Mouse (Mus musculus): ENCODE data around the gene Sncb. TPM values are rescaled to one million over a fixed set of nuclear protein-coding genes. Genes with fewer than 3 reads are reported as not detected.

Sncb gene
- polyA plus RNA-seq, 1 experiment, result 0.08 TPM

DNA sequence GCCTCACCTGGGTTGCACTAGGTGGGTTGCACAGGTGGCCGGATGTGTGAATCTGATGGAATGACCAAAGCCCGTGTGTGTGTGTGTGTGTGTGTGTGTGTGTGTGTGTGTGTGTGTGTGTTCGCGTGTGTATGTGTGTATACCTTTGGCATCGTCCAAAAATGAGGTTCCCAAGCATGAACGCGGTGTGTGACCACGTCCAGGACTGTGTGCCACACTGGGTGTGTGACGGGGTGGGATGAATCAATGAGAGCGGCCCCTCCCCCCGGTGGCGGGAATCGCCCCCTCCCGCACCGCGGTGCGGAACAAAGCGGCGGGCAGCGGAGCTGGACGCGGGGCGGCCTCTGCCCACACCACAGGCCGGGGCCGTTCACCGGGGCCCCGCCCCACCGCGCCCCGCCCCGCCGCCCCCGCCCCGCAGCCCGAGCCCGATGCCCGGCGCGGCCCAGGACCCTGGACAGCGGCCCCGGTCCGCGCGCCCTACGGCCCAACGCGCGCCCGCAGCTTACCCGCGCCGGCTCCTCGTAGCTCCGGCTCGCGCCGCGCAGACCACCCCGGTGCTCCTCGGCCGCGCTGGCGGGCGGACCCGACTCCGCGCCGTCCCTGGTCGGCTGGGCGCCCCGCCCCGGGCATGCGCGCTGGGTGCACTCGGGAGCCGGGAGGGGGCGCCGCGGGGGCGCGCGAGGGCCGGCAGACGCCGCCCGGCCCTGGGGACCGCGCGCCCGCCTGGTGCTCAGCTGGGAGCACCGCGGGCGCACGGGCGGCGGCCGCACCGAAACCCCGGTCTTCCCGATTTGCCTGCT, 17.1 kb downstream of the Sncb start:
- no peak for DNase-seq (ENCODE audit: low spot score)

DNA sequence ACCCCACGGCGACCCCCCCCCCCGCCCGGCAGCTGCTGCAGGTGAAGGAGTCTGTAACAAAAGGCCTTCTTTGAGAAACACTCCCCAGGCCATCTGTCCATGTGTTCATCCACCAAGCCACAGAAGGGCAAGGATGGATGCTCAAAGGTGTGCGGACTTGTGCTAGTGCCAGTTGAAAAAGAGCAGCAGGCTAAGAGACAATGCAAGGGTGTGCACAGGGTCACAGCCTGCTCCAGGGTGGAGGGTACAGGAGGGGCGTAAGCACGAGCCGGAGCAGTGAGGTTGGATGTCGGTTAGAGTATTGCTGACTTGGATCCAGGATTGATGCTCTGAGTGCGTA, 17.7 kb downstream of the Sncb start:
- DNase-seq (ENCODE audit: low spot score), result no peak

DNA sequence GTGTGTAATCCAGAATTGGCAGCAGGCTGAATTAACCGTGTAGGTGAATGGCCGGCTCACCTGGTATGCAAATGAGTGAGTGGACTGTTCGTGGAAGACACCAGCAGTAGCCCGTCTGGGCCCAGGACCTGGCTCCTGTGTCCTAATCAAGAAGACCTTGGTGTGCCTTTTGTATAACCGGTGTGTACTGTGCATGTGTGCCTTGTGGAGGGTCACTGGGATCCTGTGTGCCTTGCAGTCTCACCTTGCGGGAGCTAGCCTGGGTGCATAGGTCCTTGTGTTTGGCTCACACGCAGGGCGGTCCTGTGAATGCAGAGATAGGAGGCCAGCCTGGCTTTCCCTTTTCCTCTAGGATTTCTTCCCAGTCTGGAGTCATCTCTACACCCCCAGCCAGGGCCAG, 18.2 kb downstream of the Sncb start:
- DNase-seq (ENCODE audit: low spot score), result no peak

DNA sequence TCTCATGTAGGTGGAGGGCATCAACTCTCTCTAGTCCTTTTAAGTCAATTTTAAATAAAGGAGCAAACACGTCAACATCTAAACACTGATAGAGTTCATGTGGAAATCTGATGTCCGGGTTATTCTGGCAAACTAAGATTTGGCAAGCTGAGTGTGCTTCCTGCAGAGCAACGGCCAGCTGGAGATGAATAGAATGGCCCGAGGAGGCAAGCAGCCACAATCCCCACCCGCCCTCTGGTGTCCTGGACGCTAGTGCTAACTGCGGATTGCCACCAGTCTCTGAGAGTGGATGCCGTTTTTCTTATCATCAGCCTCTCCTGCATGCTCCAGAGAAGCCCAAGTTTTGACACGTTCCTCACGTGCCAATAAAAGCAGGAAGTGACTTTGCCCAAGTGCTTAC, 19.5 kb downstream of the Sncb start:
- DNase-seq (ENCODE audit: low spot score), result no peak

DNA sequence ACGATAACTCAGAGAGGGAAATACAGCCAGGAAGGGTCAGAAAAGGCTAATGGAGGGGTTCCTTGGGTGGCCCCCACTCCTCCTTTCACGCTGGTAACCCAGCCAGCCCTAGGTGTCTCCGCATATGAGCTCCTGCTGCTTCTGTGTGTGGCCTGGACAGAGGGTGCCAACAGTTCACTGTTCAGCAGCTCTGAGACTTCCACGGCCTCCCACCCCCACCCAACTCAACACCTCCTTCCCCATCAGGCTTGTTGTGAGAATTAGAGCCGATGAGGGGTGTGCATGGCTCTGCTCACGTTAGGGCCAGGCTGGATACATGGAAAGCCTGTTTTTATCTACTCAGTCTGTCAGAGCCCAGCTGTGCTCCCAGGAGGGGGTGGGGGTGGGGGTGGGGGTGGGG, 20.3 kb downstream of the Sncb start:
- DNase-seq (ENCODE audit: low spot score), result no peak

DNA sequence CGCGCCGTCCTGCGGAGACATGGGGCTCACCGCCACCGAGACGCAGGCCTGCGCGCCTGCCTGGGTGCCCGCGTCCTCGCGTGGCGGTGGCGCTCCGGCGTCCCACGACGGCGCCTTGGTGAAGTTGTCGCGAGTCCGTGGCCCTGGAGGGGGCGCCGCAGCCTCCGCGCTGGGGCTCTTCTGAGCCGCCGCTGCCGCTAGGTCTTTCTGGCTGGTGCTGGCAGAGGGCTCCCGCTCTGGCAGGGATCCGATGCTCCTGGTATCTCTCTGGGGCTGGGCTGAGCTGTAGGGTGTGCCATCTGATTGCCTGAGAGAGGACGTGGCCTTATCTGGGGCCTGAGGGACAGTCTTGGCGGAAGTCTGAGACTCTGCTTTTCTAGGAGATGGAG, 28.2 kb downstream of the Sncb start:
- DNase-seq (ENCODE audit: low spot score), result no peak

DNA sequence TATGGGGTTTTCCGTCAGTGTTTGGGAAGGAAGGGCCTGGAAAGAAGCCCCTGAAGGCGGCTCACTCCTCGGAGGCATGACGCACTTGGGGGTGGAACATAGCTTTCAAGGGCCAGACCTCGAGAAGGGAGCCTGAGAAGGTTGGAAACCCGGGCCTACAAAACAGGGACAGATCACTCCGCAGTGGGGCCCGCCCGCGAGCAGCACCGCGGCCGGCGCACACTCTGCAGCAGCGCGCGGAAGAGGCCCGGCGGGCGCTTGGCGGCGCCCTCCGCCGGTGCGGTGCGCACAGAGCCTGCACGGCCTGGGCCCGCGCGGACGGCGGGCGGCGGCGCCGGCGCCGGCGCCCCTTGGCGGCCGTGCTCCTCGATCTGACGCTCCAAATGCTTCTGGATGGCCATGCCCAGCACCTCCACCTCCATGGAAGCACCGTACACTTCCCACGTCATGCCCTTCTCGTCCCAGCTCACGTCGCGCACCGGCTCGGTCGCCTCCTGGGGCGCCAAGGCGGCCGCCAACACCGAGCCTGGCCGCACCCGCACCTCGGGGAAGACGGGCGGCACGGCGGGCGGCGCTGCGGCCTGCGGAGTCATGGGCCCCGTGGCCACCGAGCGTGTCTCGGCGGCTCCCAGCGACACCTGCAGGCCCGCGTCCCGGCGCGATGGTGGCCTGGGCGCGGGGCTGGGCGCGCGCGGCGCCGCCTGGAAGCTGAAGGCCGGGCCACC, 28.7 kb downstream of the Sncb start:
- no peak for DNase-seq (ENCODE audit: low spot score)

DNA sequence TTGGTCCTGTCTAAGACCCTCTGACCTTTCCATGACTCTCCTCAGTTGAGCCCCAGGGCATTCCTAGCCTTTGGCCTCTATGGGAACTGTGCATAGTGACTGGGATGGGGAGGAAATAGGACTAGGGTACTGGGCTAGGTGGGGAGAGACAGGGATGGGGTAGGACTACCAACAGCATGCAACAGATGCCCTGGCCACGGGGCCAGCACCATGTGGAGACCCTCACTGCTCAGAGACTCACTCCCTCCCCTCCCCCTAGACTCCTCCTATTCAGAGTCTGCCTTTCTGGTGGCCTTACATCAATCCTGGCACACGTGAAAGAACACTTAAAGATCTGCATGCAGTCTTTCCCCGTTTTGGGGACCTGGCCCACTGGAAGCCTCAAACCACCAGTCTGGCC, 29.5 kb downstream of the Sncb start:
- DNase-seq (ENCODE audit: low spot score), result no peak

DNA sequence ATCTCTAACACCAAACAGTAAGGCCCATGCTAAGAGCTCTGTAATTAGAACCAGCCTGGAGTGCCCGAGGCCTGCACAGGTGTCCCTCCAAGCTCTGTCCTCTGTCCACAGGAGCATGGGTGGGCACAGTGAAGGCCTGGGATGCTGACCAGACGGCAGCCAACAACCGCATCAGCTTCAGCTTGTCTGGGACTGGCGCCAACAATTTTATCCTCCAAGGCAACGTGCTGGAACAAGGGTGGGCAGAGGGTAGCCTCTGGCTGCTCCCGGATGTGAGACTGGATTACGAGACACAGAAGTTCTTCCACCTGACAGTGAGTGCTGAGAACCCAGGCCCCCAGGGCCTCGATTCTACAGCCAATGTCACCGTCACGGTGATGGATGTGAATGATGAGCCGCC, 40.3 kb downstream of the Sncb start:
- no peak for DNase-seq (ENCODE audit: low spot score)

DNA sequence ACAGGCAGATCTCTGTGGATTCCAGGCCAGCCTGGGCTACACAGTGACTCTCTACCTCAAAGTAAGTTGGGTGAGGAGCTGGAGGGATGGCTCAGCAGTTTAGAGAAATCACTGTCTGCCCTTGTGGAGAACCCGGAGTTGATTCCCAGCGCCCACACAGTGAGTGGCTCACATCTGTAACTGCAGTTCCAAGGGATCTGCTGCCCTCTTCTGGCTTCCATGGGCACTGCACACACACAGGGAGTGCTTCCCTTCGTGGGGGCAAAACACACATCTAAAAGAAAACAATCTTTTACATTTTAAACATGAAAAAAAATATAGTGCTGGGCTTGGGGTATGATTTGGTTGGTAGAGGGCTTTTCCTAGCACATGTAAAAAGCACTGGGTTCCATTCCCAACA, 43.3 kb downstream of the Sncb start:
- DNase-seq (ENCODE audit: low spot score), result no peak

DNA sequence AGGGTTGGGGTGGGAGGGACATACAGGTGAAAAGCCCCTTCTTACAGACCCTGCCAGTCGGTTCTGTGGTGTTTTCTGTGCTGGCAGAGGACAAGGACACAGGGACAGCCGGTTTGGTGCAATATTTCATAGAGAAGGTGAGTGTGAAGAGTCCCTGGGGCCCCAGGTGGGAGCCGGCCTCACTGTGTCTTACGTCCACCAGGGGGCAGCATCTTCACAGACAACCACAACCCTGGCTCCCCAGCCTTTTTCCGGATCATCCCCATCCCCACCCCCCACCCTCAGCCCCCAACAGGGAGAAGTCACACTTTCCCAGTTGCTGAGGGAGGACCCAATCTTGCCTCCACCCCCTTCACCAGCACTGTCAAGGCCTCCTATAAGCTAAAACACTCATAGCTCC, 49.5 kb downstream of the Sncb start:
- no peak for DNase-seq (ENCODE audit: low spot score)

DNA sequence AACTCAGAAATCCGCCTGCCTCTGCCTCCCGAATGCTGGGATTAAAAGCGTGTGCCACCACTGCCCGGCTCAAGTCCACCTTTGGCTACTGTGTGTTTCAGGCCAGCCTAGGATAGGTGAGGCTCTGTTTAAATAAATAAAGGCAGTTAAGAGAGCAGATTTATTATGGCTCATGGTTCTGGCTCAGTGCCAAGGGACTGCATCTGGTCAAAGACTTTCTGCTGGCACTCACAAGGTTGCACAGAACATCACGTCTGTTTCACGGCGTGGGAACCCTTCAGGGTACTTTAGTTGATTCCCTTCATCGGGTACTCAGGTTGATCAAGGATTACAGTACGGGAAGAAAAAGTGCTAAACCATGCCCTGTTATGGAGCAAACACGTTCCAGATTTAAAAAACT, 51.4 kb downstream of the Sncb start:
- no peak for DNase-seq (ENCODE audit: low spot score)

DNA sequence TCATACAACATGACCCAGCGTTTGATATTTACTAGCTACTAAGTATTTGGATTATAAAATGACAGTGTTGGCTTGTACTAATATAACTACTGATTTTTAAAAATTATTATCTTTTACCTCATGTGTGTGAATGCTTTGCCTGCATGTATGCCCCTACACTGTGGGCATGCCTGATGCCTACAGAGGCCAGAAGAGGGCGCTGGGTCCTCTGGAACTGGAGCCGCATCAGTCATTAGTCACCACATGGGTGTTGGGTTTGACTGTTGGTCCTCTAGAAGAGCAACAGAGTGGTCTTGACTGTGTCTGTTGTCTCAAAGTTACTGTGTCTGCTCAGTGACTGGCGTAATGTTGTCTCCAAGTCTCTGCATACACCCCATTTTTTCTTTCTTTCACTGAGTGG, 52.0 kb downstream of the Sncb start:
- DNase-seq (ENCODE audit: low spot score), result no peak

DNA sequence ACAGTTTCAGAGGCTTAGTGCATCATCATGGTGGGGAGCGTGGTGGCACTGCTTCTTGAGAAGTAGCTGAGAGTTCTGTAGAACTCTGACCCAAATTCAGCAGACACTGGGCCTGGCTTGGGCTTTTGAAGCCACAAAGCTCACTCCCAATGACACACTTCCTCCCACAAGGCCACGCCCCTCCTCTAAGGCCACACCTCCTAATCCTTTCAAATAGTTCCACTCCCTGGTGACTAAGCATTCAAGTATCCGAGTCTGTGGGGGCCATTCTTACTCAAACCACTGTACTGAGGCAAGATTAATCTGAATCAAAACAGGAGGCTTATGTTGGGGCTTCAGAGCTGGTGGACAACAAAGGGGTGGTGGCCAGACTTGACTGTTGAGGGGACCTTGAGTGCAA, 55.5 kb downstream of the Sncb start:
- no peak for DNase-seq (ENCODE audit: low spot score)

Other genes starting within 250 kb of the Sncb start
- gene 4833439L19Rik, start 201.2 kb downstream of the Sncb start, polyA plus RNA-seq (2012; rRNA removed), result 101 and 105 TPM in 2 replicates
- gene Arl10, start 191.6 kb downstream of the Sncb start, polyA plus RNA-seq (2012; rRNA removed), result 28.7 and 39.4 TPM in 2 replicates
- 26.1 and 29.7 TPM in 2 replicates for gene Nop16, start 176.5 kb downstream of the Sncb start, polyA plus RNA-seq (2012; rRNA removed)
- 165 and 194 TPM in 2 replicates for gene Higd2a, start 176.4 kb downstream of the Sncb start, polyA plus RNA-seq (2012; rRNA removed)
- gene Cltb, start 155.3 kb downstream of the Sncb start, polyA plus RNA-seq (2012; rRNA removed), result 70.9 and 84.6 TPM in 2 replicates
- gene Faf2, start 144.8 kb downstream of the Sncb start, polyA plus RNA-seq (2012; rRNA removed), result 37.9 and 41.1 TPM in 2 replicates
- 69.3 and 86.5 TPM in 2 replicates for gene Rnf44, start 72.7 kb downstream of the Sncb start, polyA plus RNA-seq (2012; rRNA removed)
- gene Cdhr2, start 65.1 kb downstream of the Sncb start, polyA plus RNA-seq (2012; rRNA removed), result 0.03 TPM in 2 replicates
- gene Gprin1, start 16.7 kb downstream of the Sncb start, polyA plus RNA-seq (2012; rRNA removed), result 0.07 and 0.10 TPM in 2 replicates
- 0.21 and 0.34 TPM in 2 replicates for gene Eif4e1b, start 17.4 kb upstream of the Sncb start, polyA plus RNA-seq (2012; rRNA removed)
- 33.0 and 37.0 TPM in 2 replicates for gene Tspan17, start 22.8 kb upstream of the Sncb start, polyA plus RNA-seq (2012; rRNA removed)
- gene Unc5a, start 182.8 kb upstream of the Sncb start, polyA plus RNA-seq (2012; rRNA removed), result 26.9 and 39.1 TPM in 2 replicates

Data from urinary bladder, adult 2 months (tissue).